15 mouse cellular contexts compared by ENCODE assay signal in the genomic region with DNA sequence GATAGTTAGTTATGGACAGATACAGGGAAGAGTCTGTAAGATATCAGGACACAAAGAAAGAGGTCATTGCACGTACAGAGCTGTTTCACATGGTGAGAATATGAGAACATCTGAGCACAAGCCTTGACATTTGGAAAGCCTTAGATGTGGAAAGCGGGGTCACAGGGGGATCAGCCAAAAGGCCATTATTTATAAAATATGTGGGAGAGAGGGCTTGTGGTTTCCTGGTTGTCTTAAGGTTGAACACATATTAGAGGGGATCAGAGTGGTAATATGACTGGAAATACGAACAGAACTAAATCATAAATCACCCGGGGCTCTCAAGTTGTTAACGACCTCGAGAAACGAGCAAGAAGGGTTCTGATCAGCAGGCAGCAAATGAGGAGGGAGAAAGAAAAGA.
DNase-seq lines count a peak whose midpoint lies in the region; ATAC-seq lines count a peak whose summit lies in the region.
"Had no signal": no experiment of that assay in that cellular context is flagged by ENCODE, and none has a peak within 500 bp of the region (broad histone marks: within the 10 kb centered on the region; RNA-seq: fewer than 3 reads in every experiment).

No protein-coding gene starts in this region.

- H3K27ac ChIP-seq in kidney, embryonic 15.5 days = no peak overlapping the region
- H3K27ac ChIP-seq in midbrain, embryonic 12.5 days (replicated peaks) = no peak overlapping the region
- no peak overlapping the region for H3K27ac ChIP-seq in midbrain, embryonic 16.5 days (ENCODE audit: low read length)
- H3K27ac ChIP-seq: hindbrain, embryonic 14.5 days had no signal

- H3K4me2 ChIP-seq in kidney, embryonic 15.5 days = 0 out of 2 replicates have a peak overlapping the region, but pooled peaks have one; percentile 24
- H3K4me2 ChIP-seq in midbrain, embryonic 12.5 days (replicated peaks) = no peak overlapping the region
- no peak overlapping the region for H3K4me2 ChIP-seq in midbrain, embryonic 16.5 days (ENCODE audit: low read length)
- H3K4me2 ChIP-seq: heart, embryonic 12.5 days; hindbrain, embryonic 14.5 days had no signal

- H3K36me3 ChIP-seq in kidney, embryonic 15.5 days = no peaks in the 10 kb centered on the region
- no peaks in the 10 kb centered on the region for H3K36me3 ChIP-seq in midbrain, embryonic 12.5 days
- no peaks in the 10 kb centered on the region for H3K36me3 ChIP-seq in midbrain, embryonic 16.5 days (ENCODE audit: control insufficient read depth, insufficient read depth, low read length)
- H3K36me3 ChIP-seq: heart, embryonic 12.5 days had no signal

- no peak overlapping the region for H3K9ac ChIP-seq in kidney, embryonic 15.5 days
- no peak overlapping the region for H3K9ac ChIP-seq in midbrain, embryonic 12.5 days (replicated peaks)
- H3K9ac ChIP-seq in midbrain, embryonic 16.5 days (ENCODE audit: low read depth, low read length) = no peak overlapping the region
- H3K9ac ChIP-seq: heart, embryonic 12.5 days; hindbrain, embryonic 14.5 days had no signal

- peak; percentile 67 for ATAC-seq in kidney, embryonic 15.5 days (replicated peaks; ENCODE audit: low FRiP score)
- 0 out of 2 replicates have a peak, but pooled peaks have one; percentile 36 for ATAC-seq in midbrain, embryonic 12.5 days (ENCODE audit: low FRiP score, low read depth)
- no peak for ATAC-seq in midbrain, embryonic 16.5 days
- ATAC-seq: activated CD4-positive, CD25-positive, alpha-beta regulatory T cell, adult 4 months; intestine, embryonic 16.5 days; Patski had no signal

- H3K4me3 ChIP-seq in kidney, embryonic 15.5 days (replicated peaks) = no peak overlapping the region
- H3K4me3 ChIP-seq in midbrain, embryonic 12.5 days = no peak overlapping the region
- H3K4me3 ChIP-seq in midbrain, embryonic 16.5 days (ENCODE audit: low read depth, low read length) = no peak overlapping the region
- H3K4me3 ChIP-seq: heart, embryonic 12.5 days had no signal

- 25% methylated on average over 7 of the region's 7 CpGs for WGBS in kidney, embryonic 15.5 days
- WGBS in midbrain, embryonic 12.5 days = 69% methylated on average over 7 of the region's 7 CpGs
- WGBS in midbrain, embryonic 16.5 days = 53% methylated on average over 7 of the region's 7 CpGs

- no peaks in the 10 kb centered on the region for H3K27me3 ChIP-seq in kidney, embryonic 15.5 days
- H3K27me3 ChIP-seq in midbrain, embryonic 12.5 days = no peaks in the 10 kb centered on the region
- no peaks in the 10 kb centered on the region for H3K27me3 ChIP-seq in midbrain, embryonic 16.5 days (ENCODE audit: control insufficient read depth, insufficient read depth, low read depth, low read length)
- H3K27me3 ChIP-seq: heart, embryonic 12.5 days had no signal

- no peak for DNase-seq in kidney, adult 8-10 months
- peak; percentile 14 for DNase-seq in adrenal gland, postnatal 25 days
- DNase-seq in hindlimb bud, embryonic 11.5 days (ENCODE audit: extremely low spot score, low read depth, low spot score) = peak; percentile 30
- DNase-seq in yolk sac, embryonic 10.5 days (ENCODE audit: low spot score) = no peak
- DNase-seq: cerebellum, adult 8-10 months; lung, adult 18-20 months; right cerebral cortex, postnatal 25 days had no signal

- no peaks in the 10 kb centered on the region for H3K9me3 ChIP-seq in kidney, embryonic 15.5 days (replicated peaks)
- H3K9me3 ChIP-seq in midbrain, embryonic 12.5 days = no peaks in the 10 kb centered on the region
- H3K9me3 ChIP-seq in midbrain, embryonic 16.5 days (replicated peaks; ENCODE audit: control insufficient read depth, low read length, poor library complexity, severe bottlenecking) = no peaks in the 10 kb centered on the region
- H3K9me3 ChIP-seq: heart, embryonic 12.5 days had no signal

- H3K4me1 ChIP-seq in kidney, embryonic 15.5 days = 0 out of 2 replicates have a peak, but pooled peaks cover 2% of the 10 kb centered on the region
- H3K4me1 ChIP-seq in midbrain, embryonic 12.5 days = no peaks in the 10 kb centered on the region
- H3K4me1 ChIP-seq in midbrain, embryonic 16.5 days (ENCODE audit: control insufficient read depth, insufficient read depth, low read length) = no peaks in the 10 kb centered on the region
- H3K4me1 ChIP-seq: heart, embryonic 12.5 days had no signal

Comparison
In these comparisons a context has a peak if more than half of its experiments do, and no peak if none do; other contexts are left out.
1. DNase-seq: peak in adrenal gland, postnatal 25 days (single experiment) and hindlimb bud, embryonic 11.5 days (single experiment); none in kidney, adult 8-10 months (0 of 2) and yolk sac, embryonic 10.5 days (single experiment).